In the genomic region with DNA sequence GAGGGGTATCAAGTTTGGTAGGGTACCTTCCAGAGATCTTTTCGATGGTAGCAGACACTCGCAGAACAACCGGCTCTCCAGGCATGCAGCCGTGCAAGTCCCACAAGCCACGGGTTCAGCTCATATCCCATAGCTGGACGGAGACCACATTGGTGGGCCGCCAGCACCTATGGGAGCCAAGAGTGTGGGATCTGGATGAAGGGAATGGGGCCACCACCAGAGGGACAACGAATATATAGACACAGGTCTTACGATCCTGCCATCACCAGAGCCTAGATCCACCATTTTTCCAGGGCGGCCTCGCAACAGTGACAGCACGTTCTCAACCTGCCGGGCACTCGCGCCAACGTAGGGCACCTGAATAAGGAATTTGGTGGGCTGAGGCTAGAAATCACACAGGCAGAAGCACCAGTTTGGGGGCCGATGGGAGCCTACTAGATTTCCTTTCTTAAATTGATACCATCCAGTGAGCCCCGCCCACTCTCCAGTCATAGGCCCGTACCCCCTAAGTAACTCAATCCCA, we compare ENCODE assay signal across 9 mouse cellular contexts. TPM values are rescaled to one million over a fixed set of nuclear protein-coding genes. Genes with fewer than 3 reads are reported as not detected.
DNase-seq lines count a peak whose midpoint lies in the region; ATAC-seq and TF ChIP-seq lines count a peak whose summit lies in the region.
"Had no signal": no experiment of that assay in that cellular context is flagged by ENCODE, and none has a peak within 500 bp of the region (broad histone marks: within the 10 kb centered on the region; RNA-seq: fewer than 3 reads in every experiment).

No protein-coding gene starts in this region.

- DNase-seq in heart, adult 9 months (ENCODE audit: low spot score in 2 of 2), result no peak
- DNase-seq in G1E (ENCODE audit: low spot score), result no peak
- DNase-seq in forebrain, postnatal 0 days, result no peak
- DNase-seq in midbrain, embryonic 10.5 days (ENCODE audit: low spot score), result peak; percentile 43
- DNase-seq in frontal cortex, postnatal 36 days (ENCODE audit: low spot score in 2 of 2), result no peak
- DNase-seq in right cerebral cortex, adult 18-20 months, result no peak
- no peak for DNase-seq in adrenal gland, adult 18-20 months (ENCODE audit: low spot score in 2 of 2)

- WGBS in heart, embryonic 13.5 days, result 30% methylated on average over 19 of the region's 19 CpGs
- WGBS in forebrain, postnatal 0 days, result 22% methylated on average over 19 of the region's 19 CpGs
- WGBS in midbrain, embryonic 10.5 days, result 36% methylated on average over 19 of the region's 19 CpGs

- no peak for ATAC-seq in heart, embryonic 13.5 days (ENCODE audit: extremely low read depth, insufficient number of reproducible peaks, low FRiP score, low TSS enrichment)
- no peak for ATAC-seq in G1E (ENCODE audit: extremely low read depth, insufficient number of reproducible peaks, low FRiP score, poor library complexity, severe bottlenecking)
- ATAC-seq in forebrain, postnatal 0 days, result peak; percentile 23
- ATAC-seq: Patski had no signal

- H3K27me3 ChIP-seq in heart, embryonic 13.5 days (replicated peaks), result no peaks in the 10 kb centered on the region
- H3K27me3 ChIP-seq in G1E (ENCODE audit: insufficient read depth, low read length), result no peaks in the 10 kb centered on the region
- H3K27me3 ChIP-seq in forebrain, postnatal 0 days (ENCODE audit: insufficient read depth, low read length), result peaks cover 3% of the 10 kb centered on the region; the same call in 1 of the 2 replicates
- H3K27me3 ChIP-seq in midbrain, embryonic 10.5 days (ENCODE audit: low read depth, poor library complexity, severe bottlenecking), result no peaks in the 10 kb centered on the region
- H3K27me3 ChIP-seq: Patski had no signal

- peak overlapping the region; percentile 86 for H3K9ac ChIP-seq in heart, embryonic 13.5 days
- peak overlapping the region; percentile 86 for H3K9ac ChIP-seq in forebrain, postnatal 0 days

- peak overlapping the region; percentile 90 for H3K4me2 ChIP-seq in heart, embryonic 13.5 days
- peak overlapping the region; percentile 96 for H3K4me2 ChIP-seq in forebrain, postnatal 0 days (ENCODE audit: low read depth)

- peaks cover 45% of the 10 kb centered on the region for H3K4me1 ChIP-seq in heart, embryonic 13.5 days
- H3K4me1 ChIP-seq in G1E (ENCODE audit: insufficient read depth, low read depth, low read length), result peaks cover 61% of the 10 kb centered on the region
- H3K4me1 ChIP-seq in forebrain, postnatal 0 days (ENCODE audit: insufficient read depth), result peaks cover 11% of the 10 kb centered on the region
- peaks cover 61% of the 10 kb centered on the region for H3K4me1 ChIP-seq in midbrain, embryonic 10.5 days

- no peak for TF ChIP-seq CTCF in G1E (IDR thresholded peaks at IDR 0.05; ENCODE audit: low read depth, low read length)
- peak; percentile 27 for TF ChIP-seq CTCF in forebrain, postnatal 0 days (IDR thresholded peaks at IDR 0.05; ENCODE audit: low read depth)

- H3K9me3 ChIP-seq in heart, embryonic 13.5 days, result no peaks in the 10 kb centered on the region
- no peaks in the 10 kb centered on the region for H3K9me3 ChIP-seq in G1E (replicated peaks)
- H3K9me3 ChIP-seq in forebrain, postnatal 0 days (ENCODE audit: low read length), result no peaks in the 10 kb centered on the region
- no peaks in the 10 kb centered on the region for H3K9me3 ChIP-seq in midbrain, embryonic 10.5 days (replicated peaks)

- peaks cover 32% of the 10 kb centered on the region for H3K36me3 ChIP-seq in heart, embryonic 13.5 days
- H3K36me3 ChIP-seq in G1E (replicated peaks), result peaks cover 81% of the 10 kb centered on the region
- peaks cover 14% of the 10 kb centered on the region for H3K36me3 ChIP-seq in forebrain, postnatal 0 days (ENCODE audit: insufficient read depth)
- peaks cover 60% of the 10 kb centered on the region for H3K36me3 ChIP-seq in midbrain, embryonic 10.5 days

- H3K27ac ChIP-seq in heart, embryonic 13.5 days (replicated peaks), result peak overlapping the region; percentile 96
- H3K27ac ChIP-seq in forebrain, postnatal 0 days (ENCODE audit: low read depth, low read length), result peak overlapping the region; percentile 91
- H3K27ac ChIP-seq in midbrain, embryonic 10.5 days (replicated peaks), result peak overlapping the region; percentile 96

- H3K4me3 ChIP-seq in heart, embryonic 13.5 days, result peak overlapping the region; percentile 79
- H3K4me3 ChIP-seq in G1E (ENCODE audit: low read depth, low read length), result peak overlapping the region; percentile 80
- H3K4me3 ChIP-seq in forebrain, postnatal 0 days (ENCODE audit: low read depth, low read length), result peak overlapping the region; percentile 87
- peak overlapping the region; percentile 85 for H3K4me3 ChIP-seq in midbrain, embryonic 10.5 days

RNA-seq across cellular contexts. Expression of a gene that starts 1.3 kb away (rescaled TPM):
- polyA plus RNA-seq in heart, embryonic 13.5 days (2015; fragmentation: Nextera tagmentation; extraction: Ambion mirVana), result 62.2 and 69.9 TPM in 2 replicates
- total RNA-seq in G1E (2014; fragmentation: Nextera tagmentation) (24.1 and 24.8 TPM in 2 replicates), G1E (2017) (45.1 and 50.5 TPM in 2 replicates)
- polyA plus RNA-seq in G1E (2012), result 16.1 and 20.5 TPM in 2 replicates
- 82.5 and 84.2 TPM in 2 replicates for total RNA-seq in forebrain, postnatal 0 days (2014; rRNA removed)
- polyA plus RNA-seq in forebrain, postnatal 0 days (2015; fragmentation: Nextera tagmentation; extraction: Ambion mirVana), result 76.0 and 78.3 TPM in 2 replicates
- 71.8 and 88.0 TPM in 2 replicates for polyA plus RNA-seq in midbrain, embryonic 10.5 days (2016; fragmentation: Nextera tagmentation; extraction: Ambion mirVana)
- total RNA-seq in adrenal gland, adult 18-20 months (2021), result 10 to 100 TPM; 78.0 to 89.1 TPM

RNA-seq across cellular contexts. Expression of a gene that starts 4.1 kb away (rescaled TPM):
- polyA plus RNA-seq in heart, embryonic 13.5 days (2015; fragmentation: Nextera tagmentation; extraction: Ambion mirVana), result 0.84 TPM in 1 of 2 replicates, not detected in the other
- total RNA-seq in G1E (2014; fragmentation: Nextera tagmentation) (not detected in 2 replicates), G1E (2017) (not detected in 2 replicates)
- not detected in 2 replicates for polyA plus RNA-seq in G1E (2012)
- 0.31 TPM in 1 of 2 replicates, not detected in the other for total RNA-seq in forebrain, postnatal 0 days (2014; rRNA removed)
- 1.1 TPM in 1 of 2 replicates, not detected in the other for polyA plus RNA-seq in forebrain, postnatal 0 days (2015; fragmentation: Nextera tagmentation; extraction: Ambion mirVana)
- polyA plus RNA-seq in midbrain, embryonic 10.5 days (2016; fragmentation: Nextera tagmentation; extraction: Ambion mirVana), result 2.9 TPM in 1 of 2 replicates, not detected in the other
- 1 to 10 TPM in 1 of 2 experiments, not detected in 1; 1.4 TPM for total RNA-seq in adrenal gland, adult 18-20 months (2021)

RNA-seq across cellular contexts. Expression of a gene that starts 5.0 kb away (rescaled TPM):
- polyA plus RNA-seq in heart, embryonic 13.5 days (2015; fragmentation: Nextera tagmentation; extraction: Ambion mirVana), result 0.09 and 0.17 TPM in 2 replicates
- total RNA-seq in G1E (2014; fragmentation: Nextera tagmentation) (not detected in 2 replicates), G1E (2017) (0.06 and 0.22 TPM in 2 replicates)
- polyA plus RNA-seq in G1E (2012), result 0.05 TPM in 1 of 2 replicates, not detected in the other
- total RNA-seq in forebrain, postnatal 0 days (2014; rRNA removed), result 0.31 TPM in 1 of 2 replicates, not detected in the other
- 0.36 and 0.45 TPM in 2 replicates for polyA plus RNA-seq in forebrain, postnatal 0 days (2015; fragmentation: Nextera tagmentation; extraction: Ambion mirVana)
- 0.79 and 1.2 TPM in 2 replicates for polyA plus RNA-seq in midbrain, embryonic 10.5 days (2016; fragmentation: Nextera tagmentation; extraction: Ambion mirVana)
- not detected for total RNA-seq in adrenal gland, adult 18-20 months (2021)

RNA-seq across cellular contexts. Expression of a gene that starts 5.6 kb away (rescaled TPM):
- polyA plus RNA-seq in heart, embryonic 13.5 days (2015; fragmentation: Nextera tagmentation; extraction: Ambion mirVana), result 28.1 and 28.9 TPM in 2 replicates
- total RNA-seq in G1E (2014; fragmentation: Nextera tagmentation) (15.3 and 19.7 TPM in 2 replicates), G1E (2017) (22.3 and 36.9 TPM in 2 replicates)
- 129 and 172 TPM in 2 replicates for polyA plus RNA-seq in G1E (2012)
- 136 and 148 TPM in 2 replicates for total RNA-seq in forebrain, postnatal 0 days (2014; rRNA removed)
- 56.9 and 59.3 TPM in 2 replicates for polyA plus RNA-seq in forebrain, postnatal 0 days (2015; fragmentation: Nextera tagmentation; extraction: Ambion mirVana)
- polyA plus RNA-seq in midbrain, embryonic 10.5 days (2016; fragmentation: Nextera tagmentation; extraction: Ambion mirVana), result 174 and 205 TPM in 2 replicates
- 10 to 100 TPM; 23.7 to 25.7 TPM for total RNA-seq in adrenal gland, adult 18-20 months (2021)

RNA-seq across cellular contexts. Expression of a gene that starts 5.9 kb away (rescaled TPM):
- polyA plus RNA-seq in heart, embryonic 13.5 days (2015; fragmentation: Nextera tagmentation; extraction: Ambion mirVana), result 50.2 and 51.3 TPM in 2 replicates
- 7.0 and 11.7 TPM in 2 replicates for total RNA-seq in G1E (2014; fragmentation: Nextera tagmentation)
- 15.5 and 17.1 TPM in 2 replicates for total RNA-seq in G1E (2017)
- 15.4 and 17.1 TPM in 2 replicates for polyA plus RNA-seq in G1E (2012)
- 118 and 141 TPM in 2 replicates for total RNA-seq in forebrain, postnatal 0 days (2014; rRNA removed)
- polyA plus RNA-seq in forebrain, postnatal 0 days (2015; fragmentation: Nextera tagmentation; extraction: Ambion mirVana), result 139 and 154 TPM in 2 replicates
- 75.8 and 103 TPM in 2 replicates for polyA plus RNA-seq in midbrain, embryonic 10.5 days (2016; fragmentation: Nextera tagmentation; extraction: Ambion mirVana)
- total RNA-seq in adrenal gland, adult 18-20 months (2021), result 10 to 100 TPM; 17.4 to 23.7 TPM
